Mouse (Mus musculus): ENCODE measurements around the gene Rhox2f.
"Not testable (repeated sequence)": the region's sequence is repeated elsewhere in the genome, so short reads cannot be mapped to it uniquely, and the experiment has no call there.

Rhox2f gene

DNA sequence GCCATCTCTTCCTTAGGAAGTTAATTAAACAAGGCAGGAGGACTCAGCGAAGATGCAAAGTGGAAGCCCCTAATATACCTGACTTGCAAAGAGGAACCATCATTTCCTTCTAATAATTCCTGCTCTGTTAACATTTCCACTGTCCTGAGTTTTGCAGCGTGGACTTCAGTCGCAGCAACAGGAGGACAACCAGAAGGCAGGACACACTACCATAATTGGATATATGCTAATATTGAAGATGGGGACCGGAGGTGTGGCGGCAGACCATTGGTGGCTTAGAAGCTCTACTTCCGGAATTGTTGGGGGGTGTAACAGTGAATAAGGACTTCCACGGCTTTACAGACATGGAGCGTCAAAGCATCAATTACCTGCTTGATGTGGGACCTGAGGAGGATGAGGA lies at the start of gene Rhox2f:
Rhox2f (plus strand) TSS at position 301 of the 400 bp plus-strand sequence.
- DNase-seq, result not testable (repeated sequence)

DNA sequence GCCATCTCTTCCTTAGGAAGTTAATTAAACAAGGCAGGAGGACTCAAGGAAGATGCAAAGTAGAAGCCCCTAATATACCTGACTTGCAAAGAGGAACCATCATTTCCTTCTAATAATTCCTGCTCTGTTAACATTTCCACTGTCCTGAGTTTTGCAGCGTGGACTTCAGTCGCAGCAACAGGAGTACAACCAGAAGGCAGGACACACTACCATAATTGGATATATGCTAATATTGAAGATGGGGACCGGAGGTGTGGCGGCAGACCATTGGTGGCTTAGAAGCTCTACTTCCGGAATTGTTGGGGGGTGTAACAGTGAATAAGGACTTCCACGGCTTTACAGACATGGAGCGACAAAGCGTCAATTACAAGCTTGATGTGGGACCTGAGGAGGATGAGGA lies 41.1 kb upstream of the Rhox2f start, which contains the start of gene Rhox2e:
Rhox2e (plus strand) TSS at position 301 of the 400 bp plus-strand sequence.
- not testable (repeated sequence) for DNase-seq

DNA sequence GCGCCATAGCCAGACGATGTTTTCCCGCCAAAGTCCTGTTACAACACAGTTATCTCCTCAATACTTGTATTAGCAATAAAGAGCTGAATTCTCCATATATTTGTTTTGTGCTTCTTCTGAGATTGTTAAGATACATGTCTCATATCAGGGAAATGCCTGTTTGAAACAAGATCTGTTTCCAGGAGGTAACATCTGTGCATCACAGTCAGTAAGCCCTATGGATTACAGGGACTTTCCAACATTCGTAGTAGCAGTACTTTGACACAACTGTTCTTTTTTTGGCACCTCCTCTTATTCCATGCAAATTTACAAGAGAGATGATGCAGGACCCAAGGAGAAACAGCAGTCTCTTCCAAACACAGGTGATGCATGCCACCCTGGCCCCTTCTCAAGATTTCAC lies 29.5 kb upstream of the Rhox2f start, which contains the start of gene Rhox3e:
Rhox3e (plus strand) TSS at position 301 of the 400 bp plus-strand sequence.
- DNase-seq, result not testable (repeated sequence)

DNA sequence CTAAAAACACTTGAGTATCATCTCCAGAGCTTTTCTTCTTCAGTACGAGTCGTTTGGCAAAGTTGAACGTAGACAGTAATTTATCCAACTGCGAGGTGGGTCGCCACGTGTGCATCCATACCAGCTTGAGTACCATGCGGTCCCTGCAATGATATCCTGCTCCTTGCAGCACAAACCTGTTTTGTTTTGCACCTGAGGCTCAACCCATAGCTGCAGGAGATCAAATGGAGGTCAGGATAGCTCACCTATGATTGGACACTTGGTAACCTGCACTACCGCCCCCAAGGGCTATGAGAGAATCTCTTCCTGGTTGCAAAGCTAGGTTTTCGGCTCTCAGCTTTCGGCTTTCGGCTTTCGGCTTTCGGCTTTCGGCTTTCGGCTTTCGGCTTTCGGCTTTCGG lies 14.1 kb upstream of the Rhox2f start, which contains the start of gene Rhox4e:
Rhox4e (plus strand) TSS at position 301 of the 400 bp plus-strand sequence.
- not testable (repeated sequence) for DNase-seq

DNA sequence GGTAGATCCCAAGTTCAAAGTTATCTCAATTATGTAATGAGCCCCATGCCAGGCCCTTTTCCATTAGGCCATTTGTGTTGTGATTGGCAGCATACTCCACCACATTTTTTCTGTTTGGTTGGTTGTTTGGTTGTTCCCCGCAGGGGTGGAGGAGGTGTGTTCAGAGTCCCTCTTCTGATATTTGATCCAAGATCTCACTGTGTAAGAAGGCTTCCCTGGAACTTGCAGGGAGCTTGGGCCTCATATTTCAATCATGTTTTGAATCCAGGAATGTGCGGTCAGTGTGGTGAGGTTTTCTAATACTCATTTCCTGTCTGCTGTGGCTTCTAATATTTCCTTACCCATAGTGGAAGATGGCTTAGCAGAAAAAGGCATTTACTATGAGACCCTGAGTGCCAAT lies 1.4 kb downstream of the Rhox2f start:
- DNase-seq, result not testable (repeated sequence)

DNA sequence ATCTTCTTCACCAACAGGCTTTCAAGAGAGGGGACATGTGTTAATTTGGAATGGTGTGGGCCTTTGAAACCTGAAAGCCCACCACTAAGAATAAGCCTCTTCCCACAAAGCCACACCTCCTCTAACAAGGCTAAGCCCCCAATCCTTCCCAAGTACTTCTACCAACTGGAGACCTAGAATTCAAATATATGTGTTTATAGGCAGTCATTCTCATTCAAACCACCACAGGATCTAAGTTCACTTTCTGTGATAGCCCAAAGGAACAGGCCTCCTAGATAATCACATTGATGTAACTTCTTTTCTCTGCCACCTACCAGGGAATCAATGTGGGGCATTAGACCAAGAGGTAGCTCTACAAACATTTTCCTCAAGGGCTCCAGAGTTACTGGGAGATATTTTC lies 9.5 kb downstream of the Rhox2f start, which contains the start of gene Rhox3f:
Rhox3f (plus strand) TSS at position 301 of the 400 bp plus-strand sequence.
- not testable (repeated sequence) for DNase-seq

DNA sequence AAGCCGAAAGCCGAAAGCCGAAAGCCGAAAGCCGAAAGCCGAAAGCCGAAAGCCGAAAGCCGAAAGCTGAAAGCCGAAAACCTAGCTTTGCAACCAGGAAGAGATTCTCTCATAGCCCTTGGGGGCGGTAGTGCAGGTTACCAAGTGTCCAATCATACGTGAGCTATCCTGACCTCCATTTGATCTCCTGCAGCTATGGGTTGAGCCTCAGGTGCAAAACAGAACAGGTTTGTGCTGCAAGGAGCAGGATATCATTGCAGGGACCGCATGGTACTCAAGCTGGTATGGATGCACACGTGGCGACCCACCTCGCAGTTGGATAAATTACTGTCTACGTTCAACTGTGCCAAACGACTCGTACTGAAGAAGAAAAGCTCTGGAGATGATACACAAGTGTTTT lies 36.4 kb downstream of the Rhox2f start, which contains the start of gene Rhox4f:
Rhox4f (minus strand) TSS at position 101 of the 400 bp plus-strand sequence.
- not testable (repeated sequence) for DNase-seq

All from cerebellum, postnatal 36 days (tissue).